Mouse (Mus musculus) G1E (cell line): ENCODE results near the gene Ak7.

Experiments
- CTCF ChIP-seq: IDR thresholded peaks from 2 replicates; pipeline ENCODE4 v1.5.1; 2012; ENCODE audit warnings: low read depth, low read length, inconsistent platforms, mixed read lengths
- TAL1 ChIP-seq: conservative IDR thresholded peaks from 2 replicates; pipeline ENCODE4 v1.6.1; 2012; ENCODE audit warnings: low read depth, low read length, inconsistent platforms, mixed read lengths

DNA sequence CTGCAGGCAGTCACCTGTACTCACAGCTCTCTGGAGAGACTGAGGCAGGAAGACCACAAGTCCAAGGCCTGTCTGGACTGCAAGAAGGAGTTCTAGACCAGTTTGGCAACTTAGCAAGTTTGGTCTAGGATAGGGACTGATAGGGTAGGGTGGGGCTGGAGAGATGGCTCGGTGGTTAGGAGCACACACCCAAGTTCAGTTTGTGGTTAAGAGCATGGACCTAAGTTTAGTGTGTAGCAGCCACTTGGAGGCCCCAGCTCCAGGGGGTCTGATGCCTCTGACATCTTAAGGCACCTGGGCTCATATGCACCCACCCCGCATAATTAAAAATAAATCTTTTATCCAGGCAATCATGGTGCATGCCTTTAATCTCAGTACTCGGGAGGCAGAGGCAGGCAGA is 21.5 kb downstream of the Ak7 start:
- TF ChIP-seq CTCF, result no peak
- no peak for TF ChIP-seq TAL1
